Mouse (Mus musculus) embryonic facial prominence, embryonic 12.5 days (tissue): ENCODE data around the gene Dmbx1. TPM values are rescaled to one million over a fixed set of nuclear protein-coding genes. Genes with fewer than 3 reads are reported as not detected.
A peak's percentile ranks its signal among the peaks of the same experiment; 100 is the strongest.

Experiments
- ATAC-seq: fragments of 200-750 bp; cut with Nextera tagmentation; 2 replicates; pipeline ENCODE4 v1.8.0; 2017; ENCODE audit not compliant: insufficient number of reproducible peaks, insufficient read depth, low FRiP score, low TSS enrichment
- H3K27ac ChIP-seq: fragments of 300-500 bp; sonication (generic); 2 replicates; pipeline ENCODE4 v1.5.1; 2016; ENCODE audit warnings: mild to moderate bottlenecking
- H3K27me3 ChIP-seq: fragments of 300-500 bp; sonication (generic); 2 replicates; pipeline ENCODE4 v1.6.1; 2016; ENCODE audit warnings: mild to moderate bottlenecking, moderate library complexity
- H3K36me3 ChIP-seq: fragments of 300-500 bp; sonication (generic); 2 replicates; pipeline ENCODE4 v1.6.1; 2016; ENCODE audit warnings: mild to moderate bottlenecking
- H3K4me1 ChIP-seq: fragments of 300-500 bp; sonication (generic); 2 replicates; pipeline ENCODE4 v1.6.1; 2016
- H3K4me2 ChIP-seq: fragments of 300-500 bp; sonication (generic); replicated peaks from 2 replicates; pipeline ENCODE4 v1.6.1; 2016; ENCODE audit warnings: mild to moderate bottlenecking, moderate library complexity
- H3K4me3 ChIP-seq: fragments of 300-500 bp; sonication (generic); 2 replicates; pipeline ENCODE4 v1.5.1; 2016; ENCODE audit warnings: mild to moderate bottlenecking
- H3K9ac ChIP-seq: fragments of 300-500 bp; sonication (generic); 2 replicates; pipeline ENCODE4 v1.6.1; 2016; ENCODE audit warnings: mild to moderate bottlenecking, moderate library complexity
- H3K9me3 ChIP-seq: fragments of 300-500 bp; sonication (generic); 2 replicates; pipeline ENCODE4 v1.6.1; 2016; ENCODE audit warnings: mild to moderate bottlenecking, moderate library complexity
- WGBS: fragments of 180-500 bp; shearing (Covaris S2); methylation state at CpG from one replicate; pipeline ENCODE4 v1.1.7; 2016; 5-methylcytosine and 5-hydroxymethylcytosine counted together
- polyA plus RNA-seq: library from polyadenylated mRNA; unstranded; fragments of >200 nt; fragmentation: Nextera tagmentation; extraction: Ambion mirVana; gene quantifications from 2 replicates; pipeline ENCODE4 v1.2.1, GENCODE M21; 2016

The Dmbx1 gene
- 1.3 and 1.4 TPM in 2 replicates for polyA plus RNA-seq

- Histone ChIP-seq H3K36me3 (no peaks in the 10 kb centered on the region), H3K27ac (no peak within 1 kb of the TSS), H3K4me3 (peak within 1 kb of the TSS; percentile 42), H3K9ac (peak within 1 kb of the TSS; percentile 40; the same call in 1 of the 2 replicates), H3K27me3 (peaks cover 95% of the 10 kb centered on the region), H3K4me1 (peaks cover 22% of the 10 kb centered on the region), H3K9me3 (no peaks in the 10 kb centered on the region), H3K4me2 (peak within 1 kb of the TSS; percentile 79)
- ATAC-seq: peak; percentile 22; the same call in 1 of the 2 replicates
- WGBS: under 1% methylated on average over 71 of the region's 71 CpGs
Observed at GRCm38 (mm10) chr4:115939295-115940102, at the start of gene Dmbx1. Gene Dmbx1, minus strand, starts transcription at chr4:115939926.

- Histone ChIP-seq H3K4me3 (no peak overlapping the region), H3K36me3 (no peaks in the 10 kb centered on the region), H3K4me2 (no peak overlapping the region), H3K27me3 (peaks cover 7% of the 10 kb centered on the region), H3K9ac (no peak overlapping the region), H3K4me1 (peaks cover 1% of the 10 kb centered on the region; the same call in 1 of the 2 replicates), H3K9me3 (no peaks in the 10 kb centered on the region), H3K27ac (no peak overlapping the region)
- ATAC-seq: no peak
- 80% methylated on average over 7 of the region's 7 CpGs for WGBS
Observed at GRCm38 (mm10) chr4:115989382-115989781, 49.7 kb upstream of the Dmbx1 start.

GRCm38 (mm10) chr4:115987858-115988530, 48.3 kb upstream of the Dmbx1 start:
- no peak overlapping the region for H3K4me3 ChIP-seq
- H3K4me2 ChIP-seq: no peak overlapping the region
- 74% methylated on average over 5 of the region's 5 CpGs for WGBS
- H3K27ac ChIP-seq: no peak overlapping the region
- no peak for ATAC-seq
- H3K9ac ChIP-seq: no peak overlapping the region
- peaks cover 3% of the 10 kb centered on the region; the same call in 1 of the 2 replicates for H3K4me1 ChIP-seq
- no peaks in the 10 kb centered on the region for H3K9me3 ChIP-seq
- H3K36me3 ChIP-seq: no peaks in the 10 kb centered on the region
- H3K27me3 ChIP-seq: peaks cover 17% of the 10 kb centered on the region

GRCm38 (mm10) chr4:115987436-115987835, 47.7 kb upstream of the Dmbx1 start:
- no peaks in the 10 kb centered on the region for H3K36me3 ChIP-seq
- H3K9ac ChIP-seq: no peak overlapping the region
- WGBS: 67% methylated on average over 1 of the region's 1 CpGs
- no peak overlapping the region for H3K27ac ChIP-seq
- no peak for ATAC-seq
- H3K4me3 ChIP-seq: no peak overlapping the region
- no peaks in the 10 kb centered on the region for H3K9me3 ChIP-seq
- peaks cover 3% of the 10 kb centered on the region; the same call in 1 of the 2 replicates for H3K4me1 ChIP-seq
- peaks cover 17% of the 10 kb centered on the region for H3K27me3 ChIP-seq
- no peak overlapping the region for H3K4me2 ChIP-seq

- peaks cover 35% of the 10 kb centered on the region for H3K27me3 ChIP-seq
- H3K36me3 ChIP-seq: no peaks in the 10 kb centered on the region
- peaks cover 3% of the 10 kb centered on the region; the same call in 1 of the 2 replicates for H3K4me1 ChIP-seq
- no peak overlapping the region for H3K4me3 ChIP-seq
- H3K9me3 ChIP-seq: no peaks in the 10 kb centered on the region
- H3K9ac ChIP-seq: no peak overlapping the region
- H3K27ac ChIP-seq: no peak overlapping the region
- WGBS: 34% methylated on average over 8 of the region's 8 CpGs
- no peak for ATAC-seq
- H3K4me2 ChIP-seq: no peak overlapping the region
Observed at GRCm38 (mm10) chr4:115984967-115985366, 45.2 kb upstream of the Dmbx1 start.

- no peak for ATAC-seq
- H3K4me3 ChIP-seq: no peak overlapping the region
- no peaks in the 10 kb centered on the region for H3K36me3 ChIP-seq
- no peak overlapping the region for H3K9ac ChIP-seq
- 2% methylated on average over 13 of the region's 13 CpGs for WGBS
- peaks cover 44% of the 10 kb centered on the region for H3K27me3 ChIP-seq
- H3K4me1 ChIP-seq: peaks cover 12% of the 10 kb centered on the region
- 0 out of 2 replicates have a peak overlapping the region, but pooled peaks have one; percentile 2 for H3K4me2 ChIP-seq
- no peaks in the 10 kb centered on the region for H3K9me3 ChIP-seq
- no peak overlapping the region for H3K27ac ChIP-seq
Observed at GRCm38 (mm10) chr4:115984111-115984510, 44.4 kb upstream of the Dmbx1 start.

GRCm38 (mm10) chr4:115980676-115981075, 41.0 kb upstream of the Dmbx1 start:
- H3K27ac ChIP-seq: no peak overlapping the region
- no peak for ATAC-seq
- H3K9ac ChIP-seq: no peak overlapping the region
- H3K4me2 ChIP-seq: no peak overlapping the region
- no peak overlapping the region for H3K4me3 ChIP-seq
- WGBS: under 1% methylated on average over 8 of the region's 8 CpGs
- peaks cover 77% of the 10 kb centered on the region for H3K27me3 ChIP-seq
- H3K4me1 ChIP-seq: peaks cover 13% of the 10 kb centered on the region
- H3K36me3 ChIP-seq: no peaks in the 10 kb centered on the region
- no peaks in the 10 kb centered on the region for H3K9me3 ChIP-seq

- Histone ChIP-seq H3K4me3 (peak overlapping the region; percentile 27), H3K27me3 (peaks cover 80% of the 10 kb centered on the region), H3K4me2 (peak overlapping the region; percentile 51), H3K36me3 (no peaks in the 10 kb centered on the region), H3K9ac (peak overlapping the region; percentile 34; the same call in 1 of the 2 replicates), H3K9me3 (no peaks in the 10 kb centered on the region), H3K27ac (no peak overlapping the region), H3K4me1 (peaks cover 12% of the 10 kb centered on the region)
- WGBS: under 1% methylated on average over 39 of the region's 39 CpGs
- ATAC-seq: no peak
Observed at GRCm38 (mm10) chr4:115979437-115979836, 39.7 kb upstream of the Dmbx1 start.

- no peak overlapping the region for H3K9ac ChIP-seq
- 4% methylated on average over 4 of the region's 4 CpGs for WGBS
- H3K4me1 ChIP-seq: peaks cover 9% of the 10 kb centered on the region; the same call in 1 of the 2 replicates
Observed at GRCm38 (mm10) chr4:115978911-115979310, 39.2 kb upstream of the Dmbx1 start.

GRCm38 (mm10) chr4:115972543-115972942, 32.8 kb upstream of the Dmbx1 start:
- Histone ChIP-seq H3K4me1 (no peaks in the 10 kb centered on the region), H3K27me3 (peaks cover 93% of the 10 kb centered on the region), H3K27ac (no peak overlapping the region), H3K9me3 (no peaks in the 10 kb centered on the region), H3K4me3 (no peak overlapping the region), H3K9ac (no peak overlapping the region), H3K4me2 (no peak overlapping the region), H3K36me3 (no peaks in the 10 kb centered on the region)
- ATAC-seq: no peak
- 66% methylated on average over 24 of the region's 24 CpGs for WGBS

More at GRCm38 (mm10) chr4:115978911-115979310, 39.2 kb upstream of the Dmbx1 start:
- Histone ChIP-seq H3K9me3 (no peaks in the 10 kb centered on the region), H3K27me3 (peaks cover 80% of the 10 kb centered on the region), H3K27ac (no peak overlapping the region), H3K4me3 (no peak overlapping the region), H3K4me2 (peak overlapping the region; percentile 51), H3K36me3 (no peaks in the 10 kb centered on the region)
- no peak for ATAC-seq

GRCm38 (mm10) chr4:115964446-115964845, 24.7 kb upstream of the Dmbx1 start:
- H3K27me3 ChIP-seq: peaks cover 97% of the 10 kb centered on the region
- ATAC-seq: no peak
- WGBS: 8% methylated on average over 5 of the region's 5 CpGs

More at GRCm38 (mm10) chr4:115964446-115964845, 24.7 kb upstream of the Dmbx1 start:
- Histone ChIP-seq H3K9ac (no peak overlapping the region), H3K4me3 (no peak overlapping the region), H3K36me3 (no peaks in the 10 kb centered on the region), H3K4me1 (peaks cover 10% of the 10 kb centered on the region; the same call in 1 of the 2 replicates), H3K27ac (no peak overlapping the region), H3K9me3 (no peaks in the 10 kb centered on the region), H3K4me2 (no peak overlapping the region)
